Mouse (Mus musculus) cerebellum, adult 11 months (tissue): Measurements from ENCODE around the gene Dclk2.

ENCODE experiments used
- DNase-seq: peaks from one replicate; pipeline ENCODE4 v3.0.0; 2022

Dclk2 gene

GRCm38 (mm10) chr3:86887512-86887911 is 33.1 kb downstream of the Dclk2 start:
- no peak for DNase-seq

- DNase-seq = no peak
Measured at GRCm38 (mm10) chr3:86885180-86885579, 35.5 kb downstream of the Dclk2 start.

GRCm38 (mm10) chr3:86884481-86884880 is 36.2 kb downstream of the Dclk2 start:
- DNase-seq = no peak

GRCm38 (mm10) chr3:86883985-86884384 is 36.7 kb downstream of the Dclk2 start:
- no peak for DNase-seq

- no peak for DNase-seq
Measured at GRCm38 (mm10) chr3:86875912-86876311, 44.7 kb downstream of the Dclk2 start.

- DNase-seq = no peak
Measured at GRCm38 (mm10) chr3:86873092-86873600, 47.5 kb downstream of the Dclk2 start.

- no peak for DNase-seq
Measured at GRCm38 (mm10) chr3:86870952-86871351, 49.7 kb downstream of the Dclk2 start.

- DNase-seq = no peak
Measured at GRCm38 (mm10) chr3:86870411-86870810, 50.2 kb downstream of the Dclk2 start.

GRCm38 (mm10) chr3:86868721-86869120 is 51.9 kb downstream of the Dclk2 start:
- no peak for DNase-seq

GRCm38 (mm10) chr3:86863327-86864008 is 57.2 kb downstream of the Dclk2 start:
- DNase-seq = no peak

GRCm38 (mm10) chr3:86862939-86863311 is 57.7 kb downstream of the Dclk2 start:
- DNase-seq = no peak

GRCm38 (mm10) chr3:86862245-86862938 is 58.3 kb downstream of the Dclk2 start:
- DNase-seq = no peak

- DNase-seq = no peak
Measured at GRCm38 (mm10) chr3:86859791-86860190, 60.9 kb downstream of the Dclk2 start.

GRCm38 (mm10) chr3:86858699-86859098 is 62.0 kb downstream of the Dclk2 start:
- no peak for DNase-seq

- DNase-seq = no peak
Measured at GRCm38 (mm10) chr3:86857833-86858398, 62.7 kb downstream of the Dclk2 start.

- no peak for DNase-seq
Measured at GRCm38 (mm10) chr3:86852867-86853266, 67.8 kb downstream of the Dclk2 start.

GRCm38 (mm10) chr3:86851131-86851530 is 69.5 kb downstream of the Dclk2 start:
- no peak for DNase-seq

- peak; percentile 64 for DNase-seq
Measured at GRCm38 (mm10) chr3:86850394-86851030, 70.1 kb downstream of the Dclk2 start.

GRCm38 (mm10) chr3:86849337-86849736 is 71.3 kb downstream of the Dclk2 start:
- no peak for DNase-seq

- DNase-seq = no peak
Measured at GRCm38 (mm10) chr3:86847536-86847935, 73.1 kb downstream of the Dclk2 start.

- no peak for DNase-seq
Measured at GRCm38 (mm10) chr3:86846036-86846435, 74.6 kb downstream of the Dclk2 start.

GRCm38 (mm10) chr3:86845578-86845977 is 75.1 kb downstream of the Dclk2 start:
- DNase-seq = no peak

- DNase-seq = no peak
Measured at GRCm38 (mm10) chr3:86844804-86845481, 75.7 kb downstream of the Dclk2 start.
